Mouse (Mus musculus): ENCODE data around the gene 4933417A18Rik.
"Not testable (repeated sequence)": the region's sequence is repeated elsewhere in the genome, so short reads cannot be mapped to it uniquely, and the experiment has no call there.

4933417A18Rik gene

GRCm38 (mm10) chr13:34973770-34974169, 49.6 kb downstream of the 4933417A18Rik start:
- no peak for DNase-seq (ENCODE audit: extremely low read depth, low read depth, low spot score)

- no peak for DNase-seq (ENCODE audit: extremely low read depth, low read depth, low spot score)
Observed at GRCm38 (mm10) chr13:34976116-34976515, 51.9 kb downstream of the 4933417A18Rik start.

- DNase-seq (ENCODE audit: extremely low read depth, low read depth, low spot score), result no peak
Observed at GRCm38 (mm10) chr13:34977410-34977809, 53.2 kb downstream of the 4933417A18Rik start.

- not testable (repeated sequence) for DNase-seq (ENCODE audit: extremely low read depth, low read depth, low spot score)
Observed at GRCm38 (mm10) chr13:34978635-34979034, 54.4 kb downstream of the 4933417A18Rik start.

GRCm38 (mm10) chr13:34983479-34983878, 59.3 kb downstream of the 4933417A18Rik start:
- not testable (repeated sequence) for DNase-seq (ENCODE audit: extremely low read depth, low read depth, low spot score)

GRCm38 (mm10) chr13:34991581-34992273, 67.5 kb downstream of the 4933417A18Rik start:
- no peak for DNase-seq (ENCODE audit: extremely low read depth, low read depth, low spot score)

GRCm38 (mm10) chr13:34993085-34993484, 68.9 kb downstream of the 4933417A18Rik start:
- no peak for DNase-seq (ENCODE audit: extremely low read depth, low read depth, low spot score)

- DNase-seq (ENCODE audit: extremely low read depth, low read depth, low spot score), result no peak
Observed at GRCm38 (mm10) chr13:34993595-34993982, 69.4 kb downstream of the 4933417A18Rik start.

GRCm38 (mm10) chr13:34993983-34994811, 70.0 kb downstream of the 4933417A18Rik start:
- DNase-seq (ENCODE audit: extremely low read depth, low read depth, low spot score), result peak; percentile 86

- no peak for DNase-seq (ENCODE audit: extremely low read depth, low read depth, low spot score)
Observed at GRCm38 (mm10) chr13:34995925-34996324, 71.7 kb downstream of the 4933417A18Rik start.
